Mouse (Mus musculus): Measurements from ENCODE around the gene Sap18b.

DNA sequence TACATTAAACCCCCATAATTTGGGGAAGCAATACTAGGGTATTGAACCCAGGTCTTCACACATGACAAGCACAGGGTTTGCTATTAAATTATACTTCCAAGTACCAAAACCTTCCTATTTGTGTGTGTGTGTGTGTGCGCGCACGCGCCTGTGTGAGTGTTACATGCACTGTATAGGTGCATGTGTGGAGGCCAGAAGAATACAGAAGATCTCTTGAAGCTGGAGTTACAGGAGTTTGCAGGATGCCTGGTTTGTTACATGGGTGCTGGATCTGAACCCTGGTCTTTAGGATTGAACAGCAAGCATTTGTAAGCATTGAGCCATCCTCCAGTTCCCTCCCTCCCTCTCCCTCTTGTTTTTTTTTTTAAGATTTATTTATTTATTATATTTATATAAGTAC is 14.1 kb downstream of the Sap18b start:
- TF ChIP-seq CTCF (IDR thresholded peaks at IDR 0.05; ENCODE audit: control insufficient read depth, insufficient read depth, insufficient read length) (no peak), CEBPB (IDR thresholded peaks at IDR 0.05; ENCODE audit: low read depth) (no peak), USF1 (IDR thresholded peaks at IDR 0.05; ENCODE audit: low read depth) (no peak), MYOD1 (IDR thresholded peaks at IDR 0.05; ENCODE audit: control insufficient read depth, insufficient read length, low read depth) (no peak), MYOG (IDR thresholded peaks at IDR 0.05; ENCODE audit: control insufficient read depth, extremely low read depth, insufficient read length) (no peak)

All from C2C12 (cell line).